Mouse (Mus musculus) brain, embryonic 18.5 days (tissue): ENCODE measurements around the gene Eif4g3.
"Not testable (repeated sequence)": the region's sequence is repeated elsewhere in the genome, so short reads cannot be mapped to it uniquely, and the experiment has no call there.

Experiments used
- DNase-seq: peaks from one replicate; pipeline ENCODE4 v3.0.0-alpha.2; 2012; ENCODE audit warnings: low read depth, low spot score

Gene Eif4g3

DNA sequence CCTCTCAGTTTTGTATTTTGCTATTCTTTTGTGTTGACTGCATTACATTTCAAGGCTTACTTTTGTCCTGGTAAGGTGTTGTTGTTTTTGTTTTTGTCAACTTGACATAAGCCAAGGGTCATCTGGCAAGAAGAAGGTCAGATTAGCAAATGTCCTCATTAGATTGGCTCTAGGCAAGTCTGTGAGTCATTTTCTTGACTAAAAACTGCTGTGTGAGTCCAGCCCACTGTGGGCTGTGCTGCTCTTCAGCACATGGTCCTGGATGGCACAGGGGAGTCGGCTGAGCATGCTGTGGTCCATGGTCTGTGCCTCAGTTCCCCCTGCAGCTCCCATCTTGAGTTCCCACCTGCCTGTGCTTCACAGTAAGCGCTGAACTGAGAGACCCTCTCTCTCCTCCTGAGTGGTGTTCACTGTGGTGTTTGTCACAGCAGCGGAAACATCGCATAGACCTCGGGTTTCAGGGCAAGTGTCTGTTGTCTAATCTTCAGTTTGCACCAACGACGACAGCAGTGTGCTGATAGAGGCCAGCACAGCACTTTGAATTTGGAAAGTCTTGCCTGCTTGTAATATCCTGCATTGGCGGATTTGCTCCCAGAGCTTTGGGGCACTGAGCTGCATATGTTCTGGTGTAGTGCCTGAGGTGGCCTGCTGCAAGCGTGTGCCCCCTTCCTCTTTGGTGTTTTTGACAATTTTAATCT is 30.7 kb downstream of the Eif4g3 start:
- no peak for DNase-seq

- DNase-seq, result no peak
Measured at GRCm38 (mm10) chr4:138029168-138029567, 36.3 kb downstream of the Eif4g3 start.

DNA sequence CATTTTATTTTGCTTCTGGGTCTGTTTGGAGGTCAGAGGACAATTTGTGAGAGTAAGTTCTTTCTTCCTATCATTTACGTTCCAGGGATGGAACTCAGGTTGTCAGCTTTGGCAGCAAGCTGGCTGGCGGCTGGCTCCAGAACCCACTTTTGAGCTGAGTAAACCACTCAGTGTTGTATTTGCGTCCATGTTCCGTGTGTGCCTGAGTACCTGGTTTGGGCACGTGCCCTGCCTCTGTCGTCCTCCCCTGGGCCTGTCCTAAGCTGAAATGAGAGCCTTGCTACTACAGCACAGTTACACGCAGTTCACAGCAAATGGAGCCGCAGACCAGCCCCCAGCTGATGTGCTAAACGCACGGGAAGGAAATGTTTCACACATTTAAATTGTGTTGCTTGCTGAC is 39.0 kb downstream of the Eif4g3 start:
- no peak for DNase-seq

GRCm38 (mm10) chr4:138033871-138034270 is 41.0 kb downstream of the Eif4g3 start:
- DNase-seq, result no peak

DNA sequence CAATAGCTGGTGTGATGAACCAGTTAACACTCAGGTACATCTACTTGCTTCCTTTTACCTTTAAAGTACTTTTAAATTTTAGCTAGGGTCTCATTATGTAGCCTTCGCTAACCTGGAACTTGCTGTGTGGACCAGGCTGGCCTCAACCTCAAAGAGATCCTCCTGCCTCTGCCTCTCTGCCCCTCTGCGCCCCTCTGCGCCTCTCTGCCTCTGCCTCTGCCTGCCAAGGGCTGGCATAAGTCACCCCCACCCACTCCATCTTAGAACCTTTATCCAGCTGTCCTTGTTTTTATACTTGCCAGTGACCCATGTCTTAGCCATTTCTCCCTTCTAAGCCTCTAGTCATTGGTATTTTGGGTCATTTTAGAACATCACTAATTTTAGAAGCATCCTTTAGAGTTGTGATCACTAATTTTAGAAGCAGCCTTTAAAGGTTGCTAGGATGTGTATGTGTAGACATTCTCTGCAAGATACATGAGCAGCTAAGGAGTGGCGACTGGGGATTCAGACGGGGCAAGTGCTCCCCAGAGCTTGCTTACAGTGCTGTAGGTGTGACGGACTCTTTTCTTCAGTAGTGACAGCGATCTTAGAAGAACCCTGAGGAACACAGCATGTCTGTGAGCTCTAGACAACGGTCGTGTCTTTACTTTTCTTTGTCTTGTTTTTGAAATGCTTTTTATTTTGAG is 42.8 kb downstream of the Eif4g3 start:
- DNase-seq, result no peak

GRCm38 (mm10) chr4:138037110-138037509 is 44.3 kb downstream of the Eif4g3 start:
- no peak for DNase-seq

DNA sequence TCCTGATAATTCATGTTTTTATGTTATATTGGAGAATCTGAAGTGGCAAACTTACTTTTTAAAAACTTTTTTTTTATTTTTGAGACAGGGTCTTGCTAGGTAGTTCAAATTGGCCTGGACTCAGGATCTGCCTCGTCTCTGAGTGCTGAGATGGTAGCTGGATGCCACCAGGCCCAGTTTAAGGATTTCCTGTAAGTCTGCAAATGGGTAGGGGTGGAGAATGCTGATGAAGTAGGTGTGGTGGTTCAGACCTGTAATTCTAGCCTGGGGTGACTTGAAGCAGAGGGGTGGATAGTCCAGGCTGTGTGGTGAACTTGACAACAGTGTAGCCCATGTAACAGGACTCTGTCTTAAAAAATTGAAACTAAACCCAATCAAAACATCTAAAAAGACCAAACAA is 45.1 kb downstream of the Eif4g3 start:
- DNase-seq, result no peak

GRCm38 (mm10) chr4:138038365-138039274 is 45.8 kb downstream of the Eif4g3 start:
- no peak for DNase-seq

DNA sequence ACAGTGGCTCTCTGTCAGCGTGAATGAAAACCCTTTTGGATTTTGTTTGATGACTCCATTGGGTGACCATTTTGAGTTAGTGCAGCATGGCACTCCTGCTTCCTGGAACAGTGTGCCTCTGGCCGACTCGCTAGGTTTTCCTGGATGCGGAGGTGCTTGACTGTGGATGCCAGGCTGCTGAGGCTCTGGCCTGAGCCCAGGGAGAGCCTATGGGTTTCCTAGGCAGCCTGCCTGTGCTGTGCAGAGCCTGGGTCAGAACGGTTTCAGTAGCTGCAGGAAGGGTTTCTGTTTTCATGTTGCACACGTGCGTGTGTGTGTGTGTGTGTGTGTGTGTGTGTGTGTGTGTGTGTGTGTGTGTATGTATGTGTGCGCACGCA is 46.4 kb downstream of the Eif4g3 start:
- no peak for DNase-seq

DNA sequence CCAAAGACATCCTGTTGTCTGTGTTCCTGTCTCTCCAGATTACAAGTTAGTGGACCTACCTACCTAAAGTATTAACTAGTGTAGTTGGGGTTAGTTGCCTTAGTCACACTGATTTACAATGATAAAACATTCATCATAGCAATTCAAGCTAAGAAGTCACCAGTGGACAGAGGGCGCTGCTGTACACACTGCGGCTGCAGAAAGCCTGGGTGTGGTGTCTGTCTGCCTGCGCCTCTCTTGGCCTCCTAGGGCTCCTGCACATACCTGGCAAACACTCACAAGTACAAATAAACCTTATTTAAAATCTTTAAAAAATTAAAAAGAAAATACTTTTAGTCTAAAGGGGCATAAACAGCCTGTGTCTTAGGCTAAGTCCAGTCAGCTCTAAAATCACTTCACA is 47.8 kb downstream of the Eif4g3 start:
- no peak for DNase-seq

GRCm38 (mm10) chr4:138041566-138042256 is 48.9 kb downstream of the Eif4g3 start:
- DNase-seq, result no peak

DNA sequence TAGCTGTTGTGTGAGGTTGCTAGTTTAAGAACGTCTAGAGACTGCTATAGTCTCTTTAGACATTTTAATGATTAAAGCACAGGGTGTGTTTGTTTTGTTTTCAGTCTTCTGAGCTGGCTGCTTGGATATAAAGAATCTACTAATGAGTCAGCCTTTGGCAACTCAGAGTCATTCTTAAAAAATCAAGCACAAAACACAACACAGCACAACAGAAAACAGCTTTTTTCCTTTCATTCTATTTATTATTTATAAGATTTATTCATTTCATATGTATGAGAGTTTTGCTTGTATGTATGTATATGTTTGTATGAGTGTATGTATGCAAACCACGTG is 49.4 kb downstream of the Eif4g3 start:
- no peak for DNase-seq

DNA sequence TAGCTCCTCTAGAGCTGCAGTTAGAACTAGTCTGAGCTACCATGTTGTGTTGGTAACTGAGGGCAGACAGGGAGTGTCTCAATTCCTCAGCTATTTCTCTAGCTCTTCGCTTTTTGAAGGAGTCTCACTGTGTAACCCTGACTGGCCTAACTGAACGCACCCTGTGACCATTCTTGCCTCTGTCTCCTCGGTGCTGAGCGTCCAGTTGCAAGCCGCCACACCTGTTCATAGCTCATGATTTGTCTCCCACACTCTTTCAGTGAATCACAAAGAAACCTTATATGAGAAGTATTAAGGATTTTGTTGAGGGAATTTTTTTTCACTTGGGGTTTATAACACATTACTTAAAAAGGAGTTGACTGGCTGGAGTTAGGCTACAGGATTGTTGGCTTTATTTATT is 49.8 kb downstream of the Eif4g3 start:
- no peak for DNase-seq

GRCm38 (mm10) chr4:138044841-138045500 is 52.1 kb downstream of the Eif4g3 start:
- no peak for DNase-seq

GRCm38 (mm10) chr4:138045809-138046208 is 53.0 kb downstream of the Eif4g3 start:
- DNase-seq, result no peak

DNA sequence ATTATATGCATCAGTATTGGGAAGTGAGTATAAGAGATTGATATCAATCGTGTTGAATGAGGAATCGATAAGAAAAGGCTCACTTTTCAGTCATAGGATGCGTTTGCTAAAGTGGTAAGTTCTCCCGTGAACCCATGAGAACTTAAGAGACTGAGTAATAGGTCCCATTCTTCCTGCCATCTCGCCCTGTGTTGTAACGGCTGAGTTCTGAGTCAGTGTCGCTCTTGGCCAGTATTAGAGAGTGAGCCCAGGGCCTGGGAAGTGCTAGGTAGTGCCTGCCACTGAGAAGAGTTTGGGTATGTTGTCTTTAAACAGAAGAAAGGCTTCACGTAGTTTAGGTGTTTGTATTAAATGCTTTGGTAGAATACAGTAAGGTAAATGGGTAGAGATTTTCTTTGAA is 53.5 kb downstream of the Eif4g3 start:
- no peak for DNase-seq

DNA sequence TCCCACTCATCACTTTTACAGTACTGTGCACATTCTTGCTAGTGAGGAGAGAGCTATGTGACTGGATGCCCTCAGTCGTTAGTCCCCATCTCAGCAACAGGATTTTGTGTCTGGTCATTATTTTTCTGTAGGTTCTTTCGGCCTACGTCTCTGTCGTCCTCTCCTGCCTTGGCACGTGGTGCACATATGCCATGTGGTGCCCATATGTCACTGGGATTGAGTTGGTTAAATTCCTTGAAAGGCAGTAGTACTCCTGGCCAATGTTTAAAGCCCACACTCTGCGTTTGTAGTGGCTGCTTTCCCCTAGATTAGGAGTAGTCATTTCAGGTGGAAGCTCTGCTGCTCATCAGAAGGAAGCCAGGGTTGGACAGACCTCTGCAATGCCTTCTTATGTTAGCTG is 56.7 kb downstream of the Eif4g3 start:
- no peak for DNase-seq

DNA sequence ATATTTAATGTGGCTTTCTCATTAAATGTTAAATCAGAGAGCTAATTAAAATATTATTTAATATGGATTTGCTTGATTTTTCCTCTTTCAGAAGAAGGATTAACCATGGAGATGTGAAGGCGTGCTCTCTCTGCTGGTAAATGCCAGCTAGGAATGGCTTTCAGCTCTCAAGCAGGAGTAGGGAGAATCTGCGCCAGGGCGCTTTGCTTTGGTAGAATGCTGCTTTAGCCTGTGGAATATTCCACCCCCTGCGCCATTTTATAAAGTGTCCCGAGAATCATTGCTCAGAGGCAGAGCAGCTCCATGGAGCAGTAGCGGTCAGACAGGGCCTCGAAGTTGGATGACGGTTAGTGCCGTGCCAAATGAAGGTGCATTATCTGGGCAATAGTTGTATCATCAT is 58.7 kb downstream of the Eif4g3 start:
- no peak for DNase-seq

DNA sequence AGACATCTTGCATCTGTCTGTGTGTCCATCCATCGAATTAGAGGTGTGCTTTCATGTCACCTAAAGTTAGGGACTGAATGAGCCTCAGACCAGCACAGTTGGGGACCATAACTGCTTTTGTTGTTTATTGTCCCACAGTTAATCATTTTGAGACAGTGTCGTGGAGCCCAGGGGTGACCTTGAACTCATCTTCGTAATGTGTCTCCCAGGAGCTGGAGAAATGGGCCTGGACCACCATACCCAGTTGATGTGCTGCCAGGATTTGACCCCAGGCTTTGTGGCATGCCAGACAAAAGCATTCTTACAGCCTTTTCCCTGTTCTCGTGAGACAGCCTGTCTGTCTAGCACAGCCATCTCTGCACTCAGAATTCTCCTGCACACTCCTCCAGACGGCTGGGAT is 63.8 kb downstream of the Eif4g3 start:
- no peak for DNase-seq

DNA sequence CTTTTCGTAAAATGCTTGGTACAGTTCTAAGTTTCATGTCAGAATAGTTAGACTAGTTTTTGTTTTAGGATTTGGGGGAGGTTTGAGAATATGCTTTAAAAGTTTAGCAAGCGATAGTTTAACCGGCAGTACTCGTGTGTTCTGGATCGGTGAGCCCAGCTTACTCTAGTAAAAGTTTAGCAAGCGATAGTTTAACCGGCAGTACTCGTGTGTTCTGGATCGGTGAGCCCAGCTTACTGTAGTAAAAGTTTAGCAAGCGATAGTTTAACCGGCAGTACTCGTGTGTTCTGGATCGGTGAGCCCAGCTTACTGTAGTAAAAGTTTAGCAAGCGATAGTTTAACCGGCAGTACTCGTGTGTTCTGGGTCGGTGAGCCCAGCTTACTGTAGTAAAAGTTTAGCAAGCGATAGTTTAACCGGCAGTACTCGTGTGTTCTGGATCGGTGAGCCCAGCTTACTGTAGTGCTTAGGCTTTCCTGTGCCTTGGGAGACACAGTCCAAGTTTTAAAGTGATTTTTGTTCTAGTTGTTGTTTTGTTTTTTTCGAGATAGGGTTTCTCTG is 64.5 kb downstream of the Eif4g3 start:
- DNase-seq, result not testable (repeated sequence)

DNA sequence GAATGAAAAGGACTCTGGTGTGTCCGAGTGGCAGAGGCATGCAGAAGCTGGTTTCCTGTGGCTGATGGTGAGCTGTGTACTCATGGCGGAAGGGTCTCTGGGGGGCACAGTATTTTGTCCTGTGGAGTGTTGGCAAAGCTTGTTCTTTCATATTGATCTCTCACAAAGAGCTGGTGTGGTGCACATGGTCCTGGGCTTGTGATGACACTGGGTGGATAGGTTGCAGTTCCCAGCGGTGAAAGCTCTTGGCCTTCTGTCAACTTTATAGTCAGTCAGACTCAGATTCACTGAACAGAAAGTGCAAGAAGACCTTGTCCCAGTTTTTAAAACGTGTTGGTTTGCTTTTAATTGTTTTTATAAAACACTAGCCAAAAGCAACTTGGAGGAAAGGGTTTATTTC is 68.3 kb downstream of the Eif4g3 start:
- no peak for DNase-seq
